In the genomic region with DNA sequence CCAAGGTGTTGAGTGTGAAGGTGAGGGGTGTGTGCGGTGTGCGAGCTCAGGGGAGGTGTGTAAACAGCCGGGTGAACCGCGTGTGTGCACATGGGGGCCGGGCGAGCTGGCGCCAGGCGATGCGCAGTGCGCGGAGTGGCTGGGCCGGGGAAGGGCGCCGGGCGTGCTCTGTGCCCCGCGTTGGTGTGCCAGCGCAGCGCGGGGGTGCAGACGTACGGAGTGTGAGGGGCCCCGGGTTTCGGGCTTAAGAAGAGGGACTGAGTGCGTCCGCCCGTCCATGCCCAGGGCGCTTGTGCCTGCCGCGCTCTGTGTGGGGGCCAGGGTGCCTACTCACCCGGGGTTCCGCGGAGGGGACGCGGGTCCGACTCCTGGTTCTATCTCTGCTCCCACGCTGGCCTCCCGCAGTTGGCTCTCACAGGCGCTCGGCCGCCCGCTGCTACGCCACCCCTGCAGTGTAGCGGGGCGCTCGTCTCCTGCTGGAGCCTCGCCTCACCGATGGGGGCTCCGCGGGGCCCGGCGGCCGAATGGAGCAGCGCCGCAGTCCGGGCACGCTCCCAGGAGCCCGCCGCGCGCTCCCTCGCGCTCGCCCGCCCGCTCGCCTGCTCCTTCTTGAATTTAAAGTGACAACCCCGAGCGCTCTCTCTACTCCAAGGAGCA, we compare ENCODE assay signal across 8 mouse cellular contexts. TPM values are rescaled to one million over a fixed set of nuclear protein-coding genes. Genes with fewer than 3 reads are reported as not detected.
A peak's percentile ranks its signal among the peaks of the same experiment; 100 is the strongest.
DNase-seq lines count a peak whose midpoint lies in the region; ATAC-seq and TF ChIP-seq lines count a peak whose summit lies in the region.

No protein-coding gene starts in this region.

- H3K79me2 ChIP-seq in heart, adult 2 months (replicated peaks; ENCODE audit: control insufficient read depth, insufficient read depth, low read length), result no peaks in the 10 kb centered on the region

- H3K9ac ChIP-seq in heart, adult 2 months (ENCODE audit: low read depth, low read length), result peak overlapping the region; percentile 62
- peak overlapping the region; percentile 64 for H3K9ac ChIP-seq in forebrain, embryonic 13.5 days
- peak overlapping the region; percentile 61 for H3K9ac ChIP-seq in hindbrain, postnatal 0 days (replicated peaks; ENCODE audit: low read length)
- H3K9ac ChIP-seq in limb, embryonic 13.5 days, result peak overlapping the region; percentile 69

- no peak for TF ChIP-seq POLR2A in heart, adult 2 months (IDR thresholded peaks at IDR 0.05; ENCODE audit: insufficient read depth, low read depth, low read length)

- DNase-seq in heart, adult 2 months, result peak; percentile 51 to 62
- DNase-seq in heart, adult 11 months, result no peak
- peak; percentile 77 for DNase-seq in hindbrain, postnatal 0 days (ENCODE audit: low spot score)
- peak; percentile 66 for DNase-seq in neural tube, embryonic 10.5 days (ENCODE audit: extremely low spot score, low spot score)
- DNase-seq in spleen, postnatal 4 days (ENCODE audit: low spot score in 2 of 2), result no peak

- ATAC-seq in forebrain, embryonic 13.5 days, result peak; percentile 61; the same call in 1 of the 2 replicates
- ATAC-seq in hindbrain, postnatal 0 days, result peak; percentile 81
- ATAC-seq in limb, embryonic 13.5 days (ENCODE audit: low FRiP score, low read depth), result peak; percentile 63

- H3K27ac ChIP-seq in heart, adult 2 months, result peak overlapping the region; percentile 46
- H3K27ac ChIP-seq in brown adipose tissue, adult 24 weeks (replicated peaks; ENCODE audit: low read depth, low read length), result no peak overlapping the region
- no peak overlapping the region for H3K27ac ChIP-seq in forebrain, embryonic 13.5 days
- peak overlapping the region; percentile 60 for H3K27ac ChIP-seq in hindbrain, postnatal 0 days
- no peak overlapping the region for H3K27ac ChIP-seq in limb, embryonic 13.5 days

- no peaks in the 10 kb centered on the region for H3K9me3 ChIP-seq in forebrain, embryonic 13.5 days (replicated peaks)
- no peaks in the 10 kb centered on the region for H3K9me3 ChIP-seq in hindbrain, postnatal 0 days (ENCODE audit: low read length)
- H3K9me3 ChIP-seq in limb, embryonic 13.5 days, result no peaks in the 10 kb centered on the region

- intact Hi-C loops in heart, adult 2 months (cut with DNase I), result no loop called here

- WGBS in heart, adult 2 months, result 1% methylated on average over 70 of the region's 70 CpGs
- 2% methylated on average over 62 of the region's 70 CpGs for WGBS in forebrain, embryonic 13.5 days
- WGBS in hindbrain, postnatal 0 days, result under 1% methylated on average over 66 of the region's 70 CpGs
- WGBS in limb, embryonic 13.5 days, result under 1% methylated on average over 68 of the region's 70 CpGs

- TF ChIP-seq CTCF in heart, adult 2 months (IDR thresholded peaks at IDR 0.05), result no peak
- no peak for TF ChIP-seq CTCF in hindbrain, postnatal 0 days (IDR thresholded peaks at IDR 0.05; ENCODE audit: low read depth)

- H3K4me2 ChIP-seq in forebrain, embryonic 13.5 days, result peak overlapping the region; percentile 98
- peak overlapping the region; percentile 96 for H3K4me2 ChIP-seq in hindbrain, postnatal 0 days (ENCODE audit: low read depth, low read length)
- peak overlapping the region; percentile 98 for H3K4me2 ChIP-seq in limb, embryonic 13.5 days (replicated peaks)

- H3K4me3 ChIP-seq in heart, adult 2 months, result peak overlapping the region; percentile 49
- peak overlapping the region; percentile 58 for H3K4me3 ChIP-seq in brown adipose tissue, adult 24 weeks (ENCODE audit: insufficient read depth, low read depth, low read length)
- H3K4me3 ChIP-seq in forebrain, embryonic 13.5 days, result peak overlapping the region; percentile 54
- peak overlapping the region; percentile 59 for H3K4me3 ChIP-seq in hindbrain, postnatal 0 days (ENCODE audit: low read length)
- H3K4me3 ChIP-seq in limb, embryonic 13.5 days, result peak overlapping the region; percentile 58

- no peaks in the 10 kb centered on the region for H3K27me3 ChIP-seq in heart, adult 2 months (ENCODE audit: control insufficient read depth, insufficient read depth, low read length)
- H3K27me3 ChIP-seq in forebrain, embryonic 13.5 days, result peaks cover 42% of the 10 kb centered on the region
- H3K27me3 ChIP-seq in hindbrain, postnatal 0 days (ENCODE audit: insufficient read depth, low read length), result no peaks in the 10 kb centered on the region
- peaks cover 50% of the 10 kb centered on the region for H3K27me3 ChIP-seq in limb, embryonic 13.5 days

- no peak for TF ChIP-seq EP300 in heart, adult 2 months (IDR thresholded peaks at IDR 0.05; ENCODE audit: insufficient read depth, low read depth, low read length)

- H3K36me3 ChIP-seq in heart, adult 2 months (ENCODE audit: control insufficient read depth, insufficient read depth, low read length), result no peaks in the 10 kb centered on the region
- H3K36me3 ChIP-seq in forebrain, embryonic 13.5 days (ENCODE audit: poor library complexity, severe bottlenecking), result no peaks in the 10 kb centered on the region
- H3K36me3 ChIP-seq in hindbrain, postnatal 0 days (ENCODE audit: insufficient read depth, low read length), result no peaks in the 10 kb centered on the region
- no peaks in the 10 kb centered on the region for H3K36me3 ChIP-seq in limb, embryonic 13.5 days

- H3K4me1 ChIP-seq in heart, adult 2 months (ENCODE audit: control insufficient read depth, insufficient read depth, low read length), result no peaks in the 10 kb centered on the region
- peaks cover 4% of the 10 kb centered on the region; the same call in 1 of the 2 replicates for H3K4me1 ChIP-seq in brown adipose tissue, adult 24 weeks (ENCODE audit: control insufficient read depth, insufficient read depth, insufficient read length, low read length)
- peaks cover 11% of the 10 kb centered on the region; the same call in 1 of the 2 replicates for H3K4me1 ChIP-seq in forebrain, embryonic 13.5 days
- peaks cover 3% of the 10 kb centered on the region for H3K4me1 ChIP-seq in hindbrain, postnatal 0 days (ENCODE audit: insufficient read depth, low read length)
- H3K4me1 ChIP-seq in limb, embryonic 13.5 days, result peaks cover 9% of the 10 kb centered on the region

RNA-seq across cellular contexts. Expression of a gene that starts 0.5 kb away (rescaled TPM):
- total RNA-seq in heart, adult 2 months (2021), result 10 to 100 TPM in 1 of 2 experiments, 1 to 10 TPM in 1; 6.9 to 13.2 TPM
- 1.8 and 3.2 TPM in 2 replicates for polyA plus RNA-seq in heart, adult 2 months (2012; rRNA removed)
- 6.9 and 8.0 TPM in 2 replicates for polyA plus RNA-seq in brown adipose tissue, adult 24 weeks (2012; ENCODE audit: insufficient read depth, insufficient read length, missing spikeins)
- polyA plus RNA-seq in forebrain, embryonic 13.5 days (2015; fragmentation: Nextera tagmentation; extraction: Ambion mirVana), result 1.0 and 1.3 TPM in 2 replicates
- total RNA-seq in hindbrain, postnatal 0 days (2014; rRNA removed), result 46.2 and 54.5 TPM in 2 replicates
- polyA plus RNA-seq in hindbrain, postnatal 0 days (2015; fragmentation: Nextera tagmentation; extraction: Ambion mirVana), result 9.0 and 9.9 TPM in 2 replicates
- polyA plus RNA-seq in limb, embryonic 13.5 days (2015; fragmentation: Nextera tagmentation; extraction: Ambion mirVana), result 0.69 and 1.1 TPM in 2 replicates

RNA-seq across cellular contexts. Expression of a gene that starts 21.7 kb away (rescaled TPM):
- not detected for total RNA-seq in heart, adult 2 months (2021)
- polyA plus RNA-seq in heart, adult 2 months (2012; rRNA removed), result 0.29 and 0.70 TPM in 2 replicates
- 30.6 and 32.3 TPM in 2 replicates for polyA plus RNA-seq in brown adipose tissue, adult 24 weeks (2012; ENCODE audit: insufficient read depth, insufficient read length, missing spikeins)
- polyA plus RNA-seq in forebrain, embryonic 13.5 days (2015; fragmentation: Nextera tagmentation; extraction: Ambion mirVana), result not detected in 2 replicates
- not detected in 2 replicates for total RNA-seq in hindbrain, postnatal 0 days (2014; rRNA removed)
- polyA plus RNA-seq in hindbrain, postnatal 0 days (2015; fragmentation: Nextera tagmentation; extraction: Ambion mirVana), result 0.13 TPM in 1 of 2 replicates, not detected in the other
- not detected in 2 replicates for polyA plus RNA-seq in limb, embryonic 13.5 days (2015; fragmentation: Nextera tagmentation; extraction: Ambion mirVana)

RNA-seq across cellular contexts. Expression of a gene that starts 33.5 kb away (rescaled TPM):
- total RNA-seq in heart, adult 2 months (2021), result 10 to 100 TPM; 44.8 to 52.5 TPM
- polyA plus RNA-seq in heart, adult 2 months (2012; rRNA removed), result 25.1 and 39.0 TPM in 2 replicates
- polyA plus RNA-seq in brown adipose tissue, adult 24 weeks (2012; ENCODE audit: insufficient read depth, insufficient read length, missing spikeins), result 328 and 343 TPM in 2 replicates
- 15.9 and 17.3 TPM in 2 replicates for polyA plus RNA-seq in forebrain, embryonic 13.5 days (2015; fragmentation: Nextera tagmentation; extraction: Ambion mirVana)
- 82.6 and 84.0 TPM in 2 replicates for total RNA-seq in hindbrain, postnatal 0 days (2014; rRNA removed)
- 50.5 and 53.6 TPM in 2 replicates for polyA plus RNA-seq in hindbrain, postnatal 0 days (2015; fragmentation: Nextera tagmentation; extraction: Ambion mirVana)
- 22.1 and 22.8 TPM in 2 replicates for polyA plus RNA-seq in limb, embryonic 13.5 days (2015; fragmentation: Nextera tagmentation; extraction: Ambion mirVana)

RNA-seq across cellular contexts. Expression of a gene that starts 37.5 kb away (rescaled TPM):
- total RNA-seq in heart, adult 2 months (2021), result 1 to 10 TPM; 5.3 to 5.5 TPM
- 8.5 and 9.2 TPM in 2 replicates for polyA plus RNA-seq in heart, adult 2 months (2012; rRNA removed)
- 4.3 and 4.5 TPM in 2 replicates for polyA plus RNA-seq in brown adipose tissue, adult 24 weeks (2012; ENCODE audit: insufficient read depth, insufficient read length, missing spikeins)
- polyA plus RNA-seq in forebrain, embryonic 13.5 days (2015; fragmentation: Nextera tagmentation; extraction: Ambion mirVana), result 5.5 and 6.6 TPM in 2 replicates
- 3.5 and 7.2 TPM in 2 replicates for total RNA-seq in hindbrain, postnatal 0 days (2014; rRNA removed)
- 5.2 and 5.7 TPM in 2 replicates for polyA plus RNA-seq in hindbrain, postnatal 0 days (2015; fragmentation: Nextera tagmentation; extraction: Ambion mirVana)
- polyA plus RNA-seq in limb, embryonic 13.5 days (2015; fragmentation: Nextera tagmentation; extraction: Ambion mirVana), result 51.2 and 53.9 TPM in 2 replicates

Comparison
In these comparisons a context has a peak if more than half of its experiments do, and no peak if none do; other contexts are left out.
1. DNase-seq: peak in heart, adult 2 months (2 of 2), hindbrain, postnatal 0 days (single experiment) and neural tube, embryonic 10.5 days (single experiment); none in heart, adult 11 months (single experiment) and spleen, postnatal 4 days (0 of 2).
2. H3K27ac ChIP-seq: peak in heart, adult 2 months (single experiment) and hindbrain, postnatal 0 days (single experiment); none in brown adipose tissue, adult 24 weeks (single experiment), forebrain, embryonic 13.5 days (single experiment) and limb, embryonic 13.5 days (single experiment).
3. RNA of a gene that starts 21.7 kb away (polyA plus RNA-seq): 30.6 to 32.3 TPM in brown adipose tissue, adult 24 weeks; 0.29 to 0.70 TPM in heart, adult 2 months, 0.13 TPM in hindbrain, postnatal 0 days, not detected in forebrain, embryonic 13.5 days and not detected in limb, embryonic 13.5 days; every median in the first group is over 10 times any median in the second.
4. Peak in every context shown above with its lines, with median percentiles within 50 percentile points of each other: H3K4me3 ChIP-seq, H3K9ac ChIP-seq, ATAC-seq and H3K4me2 ChIP-seq.